Mouse (Mus musculus) lung, adult 2 months (tissue): ENCODE data around the gene Lbh.

Experiments
- CTCF ChIP-seq: fragments of 200-500 bp; IDR thresholded peaks from 2 replicates; pipeline ENCODE4 v1.5.1; 2011; ENCODE audit warnings: mild to moderate bottlenecking, low read length, control low read depth; ENCODE audit not compliant: insufficient read depth
- POLR2A ChIP-seq: fragments of 200-500 bp; IDR thresholded peaks from 2 replicates; pipeline ENCODE4 v1.6.1; 2011; ENCODE audit warnings: low read depth, mild to moderate bottlenecking, control low read depth, low read length, borderline replicate concordance; ENCODE audit errors: extremely low read depth

- no peak for TF ChIP-seq CTCF
- TF ChIP-seq POLR2A, result no peak
Observed at GRCm38 (mm10) chr17:72955534-72955933, 37.4 kb downstream of the Lbh start.
